Mouse (Mus musculus) small intestine, adult 2 months (tissue): Measurements from ENCODE around the gene Pmf1.
A peak's percentile ranks its signal among the peaks of the same experiment; 100 is the strongest.

Source experiments
- CTCF ChIP-seq: fragments of 200-500 bp; IDR thresholded peaks from 2 replicates; pipeline ENCODE4 v1.5.1; 2012; ENCODE audit warnings: low read depth, mild to moderate bottlenecking, control low read depth, inconsistent platforms, low read length, moderate library complexity, mixed read lengths; ENCODE audit not compliant: insufficient replicate concordance, insufficient read length; ENCODE audit errors: extremely low read depth
- POLR2A ChIP-seq: fragments of 200-500 bp; IDR thresholded peaks from 2 replicates; pipeline ENCODE4 v1.6.1; 2012; ENCODE audit warnings: low read depth, mild to moderate bottlenecking, control low read depth, inconsistent platforms, low read length, moderate library complexity

DNA sequence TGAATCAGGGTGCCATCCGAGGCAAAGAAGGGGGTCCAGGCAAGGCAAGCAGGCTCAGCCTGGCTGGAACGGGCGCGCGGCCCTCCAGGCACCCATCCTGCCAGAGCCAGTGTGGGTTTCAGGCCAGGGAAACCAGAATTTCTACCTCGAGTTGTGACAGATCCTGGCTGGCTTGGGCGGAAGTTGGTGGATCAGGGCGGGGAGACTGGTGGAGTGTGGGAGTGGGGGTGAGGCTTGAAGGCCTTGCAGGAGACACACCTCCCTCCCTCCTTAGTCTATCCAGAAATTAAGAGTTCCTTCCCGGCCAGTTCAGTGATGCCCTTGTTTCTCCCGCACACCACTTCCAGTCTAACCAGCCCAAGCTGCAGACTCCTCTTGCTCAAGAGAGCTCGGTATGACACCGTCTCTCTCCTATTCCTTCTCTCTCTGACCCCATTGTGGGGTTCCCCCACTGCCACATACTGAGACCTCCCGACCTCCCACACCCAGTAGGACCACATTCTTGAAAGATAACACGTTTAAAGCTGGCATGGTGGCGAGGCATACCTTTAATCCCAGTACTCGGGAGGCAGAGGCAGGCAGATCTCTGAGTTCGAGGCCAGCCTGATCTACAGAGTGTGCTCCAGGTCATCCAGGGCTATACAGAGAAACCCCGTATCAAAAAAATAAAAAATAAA lies 45.6 kb upstream of the Pmf1 start:
- TF ChIP-seq CTCF (no peak), POLR2A (peak; percentile 24; the same call in 1 of the 2 replicates)
